Mouse (Mus musculus) lung, adult 2 months (tissue): ENCODE measurements around the gene Robo1.

Source experiments
- CTCF ChIP-seq: fragments of 200-500 bp; IDR thresholded peaks from 2 replicates; pipeline ENCODE4 v1.5.1; 2011; ENCODE audit warnings: mild to moderate bottlenecking, low read length, control low read depth; ENCODE audit not compliant: insufficient read depth
- POLR2A ChIP-seq: fragments of 200-500 bp; IDR thresholded peaks from 2 replicates; pipeline ENCODE4 v1.6.1; 2011; ENCODE audit warnings: low read depth, mild to moderate bottlenecking, control low read depth, low read length, borderline replicate concordance; ENCODE audit errors: extremely low read depth

DNA sequence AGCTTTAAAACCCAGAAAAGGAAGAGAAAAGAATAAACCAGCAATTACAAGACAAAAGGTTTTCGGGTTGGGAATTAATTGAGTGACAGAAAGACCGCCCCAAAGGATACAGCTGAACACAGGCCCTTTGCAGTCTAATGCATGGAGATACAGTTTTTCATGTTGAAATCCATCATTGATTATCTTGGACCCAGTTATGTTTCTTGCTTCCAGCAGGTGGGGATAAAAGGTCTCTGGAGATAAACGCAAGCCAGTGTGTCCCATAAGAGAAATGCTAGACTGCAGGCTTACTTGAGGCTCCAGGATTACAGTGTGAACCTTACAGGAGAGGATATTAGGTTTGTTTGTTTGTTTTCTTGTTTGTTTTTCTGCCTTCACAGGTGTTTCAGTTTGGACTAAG, 383.8 kb downstream of the Robo1 start:
- TF ChIP-seq CTCF, result no peak
- TF ChIP-seq POLR2A, result no peak
